Mouse (Mus musculus) midbrain, postnatal 0 days (tissue): Measurements from ENCODE around the gene Pcx. TPM values are rescaled to one million over a fixed set of nuclear protein-coding genes. Genes with fewer than 3 reads are reported as not detected.

Experiments
- ATAC-seq: fragments of 200-750 bp; cut with Nextera tagmentation; 2 replicates; pipeline ENCODE4 v1.8.0; 2017; ENCODE audit warnings: moderate number of reproducible peaks, mild to moderate bottlenecking, moderate TSS enrichment, moderate library complexity; ENCODE audit not compliant: low FRiP score
- DNase-seq: peaks from one replicate; pipeline ENCODE4 v3.0.0-alpha.2; 2015; ENCODE audit warnings: low spot score
- H3K27ac ChIP-seq: fragments of 300-500 bp; sonication (generic); 2 replicates; pipeline ENCODE4 v1.5.1; 2014; ENCODE audit warnings: low read depth, mild to moderate bottlenecking, low read length, mixed read lengths
- H3K27me3 ChIP-seq: fragments of 300-500 bp; sonication (generic); 2 replicates; pipeline ENCODE4 v1.6.1; 2014; ENCODE audit warnings: low read length, control low read depth, mixed read lengths; ENCODE audit not compliant: insufficient read depth
- H3K36me3 ChIP-seq: fragments of 300-500 bp; sonication (generic); 2 replicates; pipeline ENCODE4 v1.6.1; 2014; ENCODE audit warnings: low read length, control low read depth, mixed read lengths; ENCODE audit not compliant: insufficient read depth
- H3K4me1 ChIP-seq: fragments of 300-500 bp; sonication (generic); 2 replicates; pipeline ENCODE4 v1.6.1; 2014; ENCODE audit warnings: mild to moderate bottlenecking, control low read depth, antibody characterized with exemption, low read length, mixed read lengths; ENCODE audit not compliant: insufficient read depth
- H3K4me2 ChIP-seq: fragments of 300-500 bp; sonication (generic); 2 replicates; pipeline ENCODE4 v1.6.1; 2014; ENCODE audit warnings: low read depth, mild to moderate bottlenecking, low read length, mixed read lengths; ENCODE audit not compliant: poor library complexity, severe bottlenecking
- H3K4me3 ChIP-seq: fragments of 300-500 bp; sonication (generic); 2 replicates; pipeline ENCODE4 v1.5.1; 2014; ENCODE audit warnings: low read depth, mild to moderate bottlenecking, low read length, moderate library complexity
- H3K9ac ChIP-seq: fragments of 300-500 bp; sonication (generic); replicated peaks from 2 replicates; pipeline ENCODE4 v1.6.1; 2014; ENCODE audit warnings: mild to moderate bottlenecking, low read length, moderate library complexity, mixed read lengths; ENCODE audit not compliant: poor library complexity, severe bottlenecking
- H3K9me3 ChIP-seq: fragments of 300-500 bp; sonication (generic); 2 replicates; pipeline ENCODE4 v1.6.1; 2016; ENCODE audit warnings: low read length, control low read depth
- CTCF ChIP-seq: IDR thresholded peaks from 2 replicates; pipeline ENCODE4 v1.5.1; 2016; ENCODE audit warnings: antibody characterized with exemption, mild to moderate bottlenecking
- WGBS: fragments of 180-500 bp; shearing (Covaris S2); extraction: QIAGEN DNeasy Blood & Tissue Kit; methylation state at CpG from one replicate; pipeline ENCODE4 v1.1.7; 2014; 5-methylcytosine and 5-hydroxymethylcytosine counted together
- polyA plus RNA-seq: library from polyadenylated mRNA; unstranded; fragments of >200 nt; fragmentation: Nextera tagmentation; extraction: Ambion mirVana; gene quantifications from 2 replicates; pipeline ENCODE4 v1.2.1, GENCODE M21; 2015
- total RNA-seq: library from RNA; depleted of rRNA; stranded (reverse); fragments of >200 nt; gene quantifications from 2 replicates; pipeline ENCODE4 v1.2.3, GENCODE M21; 2014

The Pcx gene
- total and polyA plus RNA-seq, 2 experiments from 2014 or later = 32.0 to 57.8 TPM

DNA sequence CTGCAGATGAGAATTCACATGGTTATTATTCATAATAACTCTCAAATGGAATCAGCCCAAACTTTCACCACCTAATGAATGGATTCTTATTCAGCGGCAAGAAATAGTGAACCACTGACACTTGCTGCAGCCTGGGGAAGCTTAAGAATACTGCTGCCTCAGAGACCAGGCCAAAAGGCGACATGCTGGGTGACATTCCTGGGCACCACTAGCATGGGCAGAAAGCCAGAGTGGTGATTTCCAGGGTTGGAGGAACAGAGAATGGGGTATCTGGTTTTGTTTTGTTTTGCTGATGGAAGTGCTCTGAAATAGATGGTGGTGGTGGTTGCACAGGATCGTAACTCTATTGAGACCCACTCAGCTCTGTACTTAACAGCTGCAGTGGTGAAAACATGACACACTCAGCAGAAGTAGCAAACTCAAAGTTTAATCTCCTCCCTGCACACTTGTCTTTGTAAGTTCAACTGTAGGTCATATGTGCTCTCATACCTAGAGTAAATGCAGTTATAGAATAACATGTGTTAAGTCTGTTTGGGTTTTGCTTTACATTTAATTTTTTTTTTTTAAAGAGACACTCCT, 38.1 kb downstream of the Pcx start:
- WGBS = 56% methylated on average over 3 of the region's 3 CpGs

DNA sequence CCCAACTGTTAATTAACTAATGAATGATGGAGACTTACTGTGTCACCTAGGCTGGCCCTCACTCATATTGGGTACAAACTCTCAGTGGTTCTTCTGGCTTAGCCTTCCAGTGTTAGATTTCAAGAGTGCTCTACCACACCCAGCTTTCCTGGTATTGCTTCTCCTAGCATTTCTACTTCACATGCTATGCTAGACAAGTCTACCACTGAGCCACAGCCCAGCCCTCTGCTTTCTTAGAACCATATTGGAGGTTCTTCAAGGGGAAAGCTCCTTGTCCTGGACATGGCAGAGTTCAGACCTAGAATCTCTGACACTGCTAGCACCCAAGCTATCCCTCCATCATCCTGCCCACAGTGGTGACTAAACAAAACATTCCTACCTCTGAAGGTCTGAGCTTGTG, 44.0 kb downstream of the Pcx start:
- H3K27me3 ChIP-seq = no peaks in the 10 kb centered on the region
- no peaks in the 10 kb centered on the region for H3K9me3 ChIP-seq
- H3K4me1 ChIP-seq = 0 out of 2 replicates have a peak, but pooled peaks cover 5% of the 10 kb centered on the region
- H3K27ac ChIP-seq = no peak overlapping the region
- no peak overlapping the region for H3K4me2 ChIP-seq
- DNase-seq (no peak), ATAC-seq (no peak)
- H3K4me3 ChIP-seq = no peak overlapping the region
- no peak for TF ChIP-seq CTCF
- no peak overlapping the region for H3K9ac ChIP-seq
- no peaks in the 10 kb centered on the region for H3K36me3 ChIP-seq

More for the DNA sequence above, 38.1 kb downstream of the Pcx start:
- Histone ChIP-seq H3K27me3 (no peaks in the 10 kb centered on the region), H3K4me1 (no peaks in the 10 kb centered on the region), H3K9me3 (no peaks in the 10 kb centered on the region), H3K4me3 (no peak overlapping the region), H3K27ac (no peak overlapping the region), H3K4me2 (no peak overlapping the region), H3K36me3 (no peaks in the 10 kb centered on the region), H3K9ac (no peak overlapping the region)
- TF ChIP-seq CTCF = no peak
- ATAC-seq (no peak), DNase-seq (peak; percentile 66)

DNA sequence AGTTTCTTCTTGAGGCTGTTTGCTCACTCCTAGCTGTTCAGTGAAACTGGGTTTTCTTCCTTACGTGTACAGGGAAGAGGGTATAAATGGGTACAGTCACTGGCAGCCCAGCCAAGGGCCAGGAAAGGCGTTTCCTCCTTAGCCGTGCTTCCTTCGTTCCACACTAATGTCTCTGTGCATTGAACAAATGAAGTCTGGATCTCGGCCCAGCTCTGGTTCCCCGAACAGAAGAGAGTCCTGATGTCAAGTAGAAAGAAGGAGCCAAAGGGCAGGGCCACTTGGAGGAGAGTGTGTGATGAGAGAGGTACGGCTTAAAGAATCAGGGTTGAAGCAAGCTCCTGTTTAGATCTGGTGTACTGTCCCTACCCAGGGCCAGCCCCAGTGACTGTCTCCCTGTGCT, 44.8 kb downstream of the Pcx start:
- H3K27me3 ChIP-seq = no peaks in the 10 kb centered on the region
- no peaks in the 10 kb centered on the region for H3K9me3 ChIP-seq
- no peak for DNase-seq
- no peak overlapping the region for H3K27ac ChIP-seq
- 0 out of 2 replicates have a peak, but pooled peaks cover 5% of the 10 kb centered on the region for H3K4me1 ChIP-seq
- WGBS = 66% methylated on average over 7 of the region's 7 CpGs
- H3K9ac ChIP-seq = no peak overlapping the region
- no peak for TF ChIP-seq CTCF
- no peak overlapping the region for H3K4me3 ChIP-seq
- ATAC-seq = no peak
- H3K36me3 ChIP-seq = no peaks in the 10 kb centered on the region
- H3K4me2 ChIP-seq = no peak overlapping the region

DNA sequence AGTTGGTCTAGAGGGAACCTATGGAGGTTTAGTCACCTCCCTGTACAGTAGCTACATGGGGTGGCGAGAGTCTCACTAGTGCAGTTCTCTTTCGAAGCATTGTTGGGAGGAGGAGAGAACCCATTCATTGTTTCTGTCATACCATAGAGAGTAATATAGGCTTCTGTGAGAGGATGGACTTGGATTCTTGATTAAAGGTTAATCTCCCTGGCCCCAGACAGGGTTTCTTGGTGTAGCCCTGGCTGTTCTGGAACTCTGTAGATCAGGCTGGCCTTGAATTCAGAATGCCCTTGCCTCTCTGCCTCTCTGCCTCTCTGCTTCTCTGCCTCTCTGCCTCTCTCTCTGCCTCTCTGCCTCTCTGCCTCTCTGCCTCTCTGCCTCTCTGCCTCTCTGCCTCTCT, 46.5 kb downstream of the Pcx start:
- 91% methylated on average over 2 of the region's 2 CpGs for WGBS
- Histone ChIP-seq H3K9ac (no peak overlapping the region), H3K4me3 (no peak overlapping the region), H3K27me3 (no peaks in the 10 kb centered on the region), H3K4me2 (no peak overlapping the region), H3K36me3 (no peaks in the 10 kb centered on the region), H3K4me1 (0 out of 2 replicates have a peak, but pooled peaks cover 5% of the 10 kb centered on the region), H3K9me3 (no peaks in the 10 kb centered on the region), H3K27ac (no peak overlapping the region)
- DNase-seq = no peak
- no peak for TF ChIP-seq CTCF
- no peak for ATAC-seq

DNA sequence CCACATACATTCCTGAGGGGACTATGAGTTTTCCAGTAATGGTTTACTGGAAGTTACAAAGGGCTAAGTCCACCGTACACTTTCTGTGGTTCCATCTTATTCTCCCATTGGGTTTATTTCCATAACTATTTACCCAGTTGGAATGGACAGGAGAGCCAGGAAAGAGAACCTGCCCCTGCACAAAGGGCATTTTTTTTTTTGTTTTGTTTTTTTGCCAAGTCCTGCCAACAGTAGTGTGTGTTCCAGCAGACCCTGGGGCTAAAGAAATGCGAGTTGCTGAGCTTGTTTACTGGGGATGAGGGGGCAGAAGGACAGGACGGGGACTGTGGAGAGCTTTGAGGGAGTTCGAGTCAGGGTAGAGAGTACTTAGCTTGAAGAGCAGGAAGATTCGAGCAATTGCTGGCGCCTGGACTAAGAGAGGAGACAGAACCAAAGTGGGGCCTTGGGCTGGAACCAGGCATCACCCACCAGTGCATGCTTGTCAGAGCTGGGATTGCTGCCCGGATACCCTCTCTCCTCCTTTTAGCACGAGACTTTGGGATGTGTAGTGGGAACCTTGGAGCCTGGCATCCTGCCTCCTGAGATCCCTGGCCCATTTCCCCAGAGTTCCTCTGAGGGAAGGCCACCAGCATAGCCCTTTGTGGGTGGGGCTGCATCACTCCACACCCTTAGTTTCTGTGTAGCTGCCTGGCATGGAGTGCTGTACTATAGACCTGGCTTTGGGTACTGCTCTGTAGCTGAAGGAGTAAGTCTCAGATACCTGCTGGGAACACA, 47.7 kb downstream of the Pcx start:
- peak; percentile 86 for DNase-seq
- peak overlapping the region; percentile 67; the same call in 1 of the 2 replicates for H3K27ac ChIP-seq
- 0 out of 2 replicates have a peak, but pooled peaks cover 5% of the 10 kb centered on the region for H3K4me1 ChIP-seq
- no peak overlapping the region for H3K4me2 ChIP-seq
- H3K27me3 ChIP-seq = no peaks in the 10 kb centered on the region
- no peak for TF ChIP-seq CTCF
- no peaks in the 10 kb centered on the region for H3K36me3 ChIP-seq
- no peak overlapping the region for H3K4me3 ChIP-seq
- no peaks in the 10 kb centered on the region for H3K9me3 ChIP-seq
- 62% methylated on average over 8 of the region's 8 CpGs for whole genome bisulfite sequencing
- ATAC-seq = peak; percentile 75
- H3K9ac ChIP-seq = no peak overlapping the region

DNA sequence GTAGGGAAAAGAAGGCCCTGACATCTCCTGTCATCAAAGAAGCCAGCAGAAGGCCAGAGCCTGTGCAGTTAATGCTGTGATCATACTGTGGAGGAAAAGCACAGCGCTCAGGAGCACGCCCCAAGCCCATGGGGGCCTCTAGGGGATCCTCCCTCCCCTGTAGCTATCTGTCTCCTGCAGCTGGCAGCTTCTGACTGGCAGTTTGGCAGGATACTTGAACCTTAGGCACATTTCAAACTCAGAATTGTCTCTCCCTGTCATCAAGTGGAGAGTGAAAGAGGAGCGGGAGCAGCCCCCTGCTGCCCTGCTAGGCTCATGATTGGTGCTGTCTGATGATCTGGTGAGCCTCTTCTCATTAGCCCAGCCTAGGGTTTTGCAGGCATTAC, 48.3 kb downstream of the Pcx start:
- DNase-seq = peak; percentile 27

More for the DNA sequence above, 48.3 kb downstream of the Pcx start:
- H3K27ac ChIP-seq = peak overlapping the region; percentile 67
- 0 out of 2 replicates have a peak, but pooled peaks cover 5% of the 10 kb centered on the region for H3K4me1 ChIP-seq
- 50% methylated on average over 3 of the region's 3 CpGs for WGBS
- no peak overlapping the region for H3K4me3 ChIP-seq
- no peaks in the 10 kb centered on the region for H3K9me3 ChIP-seq
- no peaks in the 10 kb centered on the region for H3K36me3 ChIP-seq
- no peaks in the 10 kb centered on the region for H3K27me3 ChIP-seq
- H3K9ac ChIP-seq = no peak overlapping the region
- no peak for TF ChIP-seq CTCF
- H3K4me2 ChIP-seq = no peak overlapping the region
- no peak; the same call in 1 of the 2 replicates for ATAC-seq
